Mouse (Mus musculus) embryonic facial prominence, embryonic 14.5 days (tissue): ENCODE results near the gene Rassf3. TPM values are rescaled to one million over a fixed set of nuclear protein-coding genes. Genes with fewer than 3 reads are reported as not detected.

Experiments
- ATAC-seq: fragments of 200-750 bp; cut with Nextera tagmentation; 2 replicates; pipeline ENCODE4 v1.8.0; 2017; ENCODE audit warnings: low read depth, moderate number of reproducible peaks, moderate TSS enrichment
- DNase-seq: peaks from one replicate; pipeline ENCODE4 v3.0.0-alpha.2; 2015; ENCODE audit warnings: low spot score
- H3K27ac ChIP-seq: fragments of 300-500 bp; sonication (generic); replicated peaks from 2 replicates; pipeline ENCODE4 v1.5.1; 2014; ENCODE audit warnings: low read depth, mild to moderate bottlenecking, low read length, moderate library complexity
- H3K27me3 ChIP-seq: fragments of 300-500 bp; sonication (generic); replicated peaks from 2 replicates; pipeline ENCODE4 v1.6.1; 2014; ENCODE audit warnings: low read length; ENCODE audit not compliant: control insufficient read depth, insufficient read depth
- H3K36me3 ChIP-seq: fragments of 300-500 bp; sonication (generic); 2 replicates; pipeline ENCODE4 v1.6.1; 2014; ENCODE audit warnings: low read length, mixed read lengths; ENCODE audit not compliant: control insufficient read depth, insufficient read depth
- H3K4me1 ChIP-seq: fragments of 300-500 bp; sonication (generic); 2 replicates; pipeline ENCODE4 v1.6.1; 2014; ENCODE audit warnings: antibody characterized with exemption, low read length; ENCODE audit not compliant: control insufficient read depth, insufficient read depth
- H3K4me2 ChIP-seq: fragments of 300-500 bp; sonication (generic); 2 replicates; pipeline ENCODE4 v1.6.1; 2014; ENCODE audit warnings: low read depth, mild to moderate bottlenecking, low read length, moderate library complexity, mixed read lengths
- H3K4me3 ChIP-seq: fragments of 300-500 bp; sonication (generic); 2 replicates; pipeline ENCODE4 v1.5.1; 2014; ENCODE audit warnings: low read depth, mild to moderate bottlenecking, low read length
- H3K9ac ChIP-seq: fragments of 300-500 bp; sonication (generic); 2 replicates; pipeline ENCODE4 v1.6.1; 2014; ENCODE audit warnings: low read depth, mild to moderate bottlenecking, low read length, moderate library complexity, mixed read lengths
- H3K9me3 ChIP-seq: fragments of 300-500 bp; sonication (generic); 2 replicates; pipeline ENCODE4 v1.6.1; 2016; ENCODE audit warnings: low read length; ENCODE audit not compliant: control insufficient read depth
- WGBS: fragments of 180-500 bp; shearing (Covaris S2); extraction: QIAGEN DNeasy Blood & Tissue Kit; methylation state at CpG from one replicate; pipeline ENCODE4 v1.1.7; 2014; 5-methylcytosine and 5-hydroxymethylcytosine counted together
- polyA plus RNA-seq: library from polyadenylated mRNA; unstranded; fragments of >200 nt; fragmentation: Nextera tagmentation; extraction: Ambion mirVana; gene quantifications from 2 replicates; pipeline ENCODE4 v1.2.1, GENCODE M21; 2014

The Rassf3 gene
- polyA plus RNA-seq, 1 experiment from 2014 or later = 27.0 TPM

DNA sequence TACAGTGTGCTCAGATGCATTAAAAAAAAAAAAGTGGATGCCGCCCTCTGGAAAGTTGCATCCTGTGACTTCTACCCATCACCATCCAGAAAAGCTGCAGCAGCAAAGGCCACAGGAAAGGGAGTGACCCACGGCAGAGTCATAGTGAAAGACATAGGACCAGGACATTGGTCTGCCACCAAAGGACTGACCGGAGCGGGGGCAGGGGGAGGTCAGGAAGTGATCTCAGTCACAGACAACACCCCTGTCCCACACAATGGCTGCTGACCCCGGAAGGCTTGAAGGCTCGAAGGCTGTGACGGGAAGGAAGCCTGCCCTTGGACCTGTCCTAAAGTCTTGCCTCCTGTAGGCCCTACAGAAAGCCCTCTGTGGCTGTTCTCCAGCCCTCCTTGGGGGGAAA is 75.1 kb downstream of the Rassf3 start:
- H3K9me3 ChIP-seq = no peaks in the 10 kb centered on the region
- no peak overlapping the region for H3K4me2 ChIP-seq
- DNase-seq (no peak), ATAC-seq (no peak)
- no peak overlapping the region for H3K27ac ChIP-seq
- no peak overlapping the region for H3K9ac ChIP-seq
- H3K27me3 ChIP-seq = no peaks in the 10 kb centered on the region
- peaks cover 11% of the 10 kb centered on the region for H3K36me3 ChIP-seq
- no peaks in the 10 kb centered on the region for H3K4me1 ChIP-seq
- WGBS = 74% methylated on average over 7 of the region's 7 CpGs
- no peak overlapping the region for H3K4me3 ChIP-seq

DNA sequence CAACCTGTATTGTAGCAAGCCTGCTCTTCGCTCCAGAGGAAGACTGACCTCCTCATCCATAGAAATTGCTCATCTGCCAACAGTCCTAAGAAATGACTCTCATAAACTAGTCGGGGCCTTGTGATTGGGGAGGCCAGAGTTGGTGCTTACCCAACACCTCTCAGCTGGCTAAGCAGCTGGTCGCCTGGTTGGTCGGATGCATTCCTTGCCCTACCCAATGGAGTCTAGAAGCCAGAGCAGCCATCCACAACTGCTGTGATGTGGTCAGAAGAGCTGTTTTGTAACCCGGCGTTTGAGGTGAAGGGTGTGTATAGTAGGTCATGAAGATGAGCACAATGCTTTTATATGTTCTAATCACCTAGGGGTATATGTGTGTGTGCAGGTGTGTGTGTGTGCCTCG is 77.5 kb downstream of the Rassf3 start:
- no peaks in the 10 kb centered on the region for H3K27me3 ChIP-seq
- H3K27ac ChIP-seq = no peak overlapping the region
- no peak for DNase-seq
- 86% methylated on average over 7 of the region's 7 CpGs for WGBS
- H3K4me1 ChIP-seq = no peaks in the 10 kb centered on the region
- H3K4me3 ChIP-seq = no peak overlapping the region
- H3K36me3 ChIP-seq = peaks cover 35% of the 10 kb centered on the region
- no peak for ATAC-seq
- H3K9ac ChIP-seq = no peak overlapping the region
- H3K9me3 ChIP-seq = no peaks in the 10 kb centered on the region
- no peak overlapping the region for H3K4me2 ChIP-seq

DNA sequence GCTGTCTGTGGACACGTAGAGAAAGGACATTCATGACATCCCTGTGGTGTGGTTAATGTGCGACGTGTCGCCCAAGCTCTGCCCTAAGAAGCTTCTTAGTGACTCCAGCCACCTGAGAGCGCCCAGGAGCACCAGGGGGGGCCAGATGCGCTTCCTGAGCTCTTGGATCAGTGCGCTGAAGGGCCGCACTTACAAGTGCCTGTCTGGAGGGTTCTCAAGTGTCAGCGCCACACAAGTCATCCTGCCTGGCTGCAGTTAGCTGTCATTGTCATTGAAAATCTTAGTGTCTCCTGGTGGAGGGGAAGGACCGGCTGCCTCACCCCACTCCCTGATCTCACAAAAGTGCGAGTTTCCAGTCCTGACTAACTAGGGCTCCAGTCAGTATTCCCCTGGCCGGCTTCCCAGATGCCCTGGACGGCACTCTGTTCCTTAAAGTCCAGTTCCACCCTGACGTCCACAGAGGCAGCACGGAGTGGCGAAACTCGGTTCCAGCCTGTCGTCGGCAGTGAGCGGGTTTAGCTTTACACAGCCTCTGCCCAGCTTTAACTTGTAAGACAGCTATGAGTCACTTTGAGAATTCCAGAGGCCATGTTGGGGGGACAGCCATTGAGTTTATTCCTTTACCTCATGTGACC is 80.5 kb downstream of the Rassf3 start:
- DNase-seq = no peak
- Histone ChIP-seq H3K36me3 (peaks cover 65% of the 10 kb centered on the region), H3K4me3 (no peak overlapping the region), H3K27ac (peak overlapping the region; percentile 39; the same call in 1 of the 2 replicates), H3K27me3 (no peaks in the 10 kb centered on the region), H3K4me1 (no peaks in the 10 kb centered on the region), H3K4me2 (no peak overlapping the region), H3K9me3 (no peaks in the 10 kb centered on the region), H3K9ac (no peak overlapping the region)
- ATAC-seq = no peak
- WGBS = 77% methylated on average over 20 of the region's 20 CpGs

DNA sequence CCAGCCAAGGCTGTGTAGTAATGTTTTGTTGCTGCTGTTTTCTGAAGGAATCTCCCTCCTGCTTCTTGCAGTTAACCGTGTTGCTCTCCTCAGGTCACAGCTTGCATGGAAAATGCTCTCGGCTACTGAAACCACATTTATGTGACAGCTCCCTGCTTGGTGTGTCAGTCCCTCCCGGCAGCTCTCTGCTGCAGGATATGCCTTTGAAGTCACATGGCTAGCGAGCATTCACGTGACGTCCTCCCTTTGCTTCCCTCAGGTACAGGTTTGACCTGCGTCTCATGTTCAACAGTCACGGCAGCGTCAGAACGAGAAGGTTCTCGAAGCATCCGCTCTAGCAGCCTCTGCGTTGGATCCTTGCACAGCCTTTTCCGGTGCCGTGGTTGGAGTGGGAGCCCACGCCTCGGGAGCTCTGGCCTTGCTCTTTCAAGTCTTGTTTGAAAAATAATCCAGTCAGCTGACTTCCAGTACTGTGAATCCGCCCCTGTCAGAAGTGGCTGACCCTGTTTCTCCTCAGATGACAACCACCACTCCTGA is 81.3 kb downstream of the Rassf3 start:
- H3K9me3 ChIP-seq = no peaks in the 10 kb centered on the region
- WGBS = 69% methylated on average over 18 of the region's 18 CpGs
- H3K4me2 ChIP-seq = no peak overlapping the region
- ATAC-seq (peak; percentile 10; the same call in 1 of the 2 replicates), DNase-seq (peak; percentile 53)
- H3K27ac ChIP-seq = peak overlapping the region; percentile 39; the same call in 1 of the 2 replicates
- no peaks in the 10 kb centered on the region for H3K27me3 ChIP-seq
- H3K4me3 ChIP-seq = no peak overlapping the region
- H3K36me3 ChIP-seq = peaks cover 73% of the 10 kb centered on the region
- no peaks in the 10 kb centered on the region for H3K4me1 ChIP-seq
- H3K9ac ChIP-seq = no peak overlapping the region

DNA sequence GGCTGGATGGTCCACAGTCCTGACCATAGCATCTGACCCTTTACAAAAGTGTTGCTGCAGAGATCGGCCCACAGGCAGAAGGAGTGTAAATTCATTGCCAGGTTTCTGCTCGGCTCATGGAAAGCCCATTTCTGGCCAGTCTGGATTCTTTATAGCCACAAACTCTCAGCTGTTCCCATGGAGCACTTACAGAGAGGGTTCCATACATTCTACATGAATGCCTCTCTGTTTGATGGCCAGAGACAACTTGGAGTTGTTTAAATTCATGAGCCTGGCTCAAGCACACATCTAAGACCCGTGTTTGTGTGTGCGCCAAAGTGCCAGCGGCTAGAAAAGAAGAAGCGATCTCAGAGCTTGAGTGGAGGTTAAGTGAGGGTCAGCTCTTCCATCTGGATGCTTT is 81.9 kb downstream of the Rassf3 start:
- DNase-seq (peak; percentile 58), ATAC-seq (peak; percentile 32)
- WGBS = 64% methylated on average over 6 of the region's 6 CpGs
- H3K36me3 ChIP-seq = peaks cover 78% of the 10 kb centered on the region
- H3K4me2 ChIP-seq = no peak overlapping the region
- H3K9me3 ChIP-seq = no peaks in the 10 kb centered on the region
- no peak overlapping the region for H3K4me3 ChIP-seq
- H3K4me1 ChIP-seq = no peaks in the 10 kb centered on the region
- peak overlapping the region; percentile 30; the same call in 1 of the 2 replicates for H3K27ac ChIP-seq
- H3K9ac ChIP-seq = no peak overlapping the region
- no peaks in the 10 kb centered on the region for H3K27me3 ChIP-seq

DNA sequence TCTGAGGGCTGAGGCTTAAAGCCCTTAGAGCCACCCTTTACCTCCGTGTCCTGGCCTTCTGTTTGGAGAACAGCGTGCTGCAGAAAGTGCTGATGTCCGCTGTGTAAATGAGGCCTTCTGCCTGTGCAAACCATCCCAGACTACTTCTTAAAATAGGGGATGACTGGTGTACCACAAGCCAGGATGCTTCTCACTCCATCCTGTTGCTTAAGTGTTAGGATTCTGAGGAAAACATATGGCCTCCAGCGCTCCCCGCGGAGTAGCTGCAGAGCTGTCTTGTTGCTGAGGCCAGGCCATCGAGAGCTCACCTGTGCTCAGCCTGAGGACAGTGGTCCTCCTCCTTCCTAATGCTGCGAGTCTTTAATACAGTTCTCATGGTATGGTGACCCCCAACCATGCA is 84.2 kb downstream of the Rassf3 start:
- no peak overlapping the region for H3K4me2 ChIP-seq
- H3K27ac ChIP-seq = no peak overlapping the region
- H3K27me3 ChIP-seq = no peaks in the 10 kb centered on the region
- H3K9ac ChIP-seq = no peak overlapping the region
- H3K36me3 ChIP-seq = peaks cover 97% of the 10 kb centered on the region
- WGBS = 97% methylated on average over 8 of the region's 8 CpGs
- no peaks in the 10 kb centered on the region for H3K4me1 ChIP-seq
- no peaks in the 10 kb centered on the region for H3K9me3 ChIP-seq
- H3K4me3 ChIP-seq = no peak overlapping the region
- no peak for DNase-seq
- no peak for ATAC-seq

DNA sequence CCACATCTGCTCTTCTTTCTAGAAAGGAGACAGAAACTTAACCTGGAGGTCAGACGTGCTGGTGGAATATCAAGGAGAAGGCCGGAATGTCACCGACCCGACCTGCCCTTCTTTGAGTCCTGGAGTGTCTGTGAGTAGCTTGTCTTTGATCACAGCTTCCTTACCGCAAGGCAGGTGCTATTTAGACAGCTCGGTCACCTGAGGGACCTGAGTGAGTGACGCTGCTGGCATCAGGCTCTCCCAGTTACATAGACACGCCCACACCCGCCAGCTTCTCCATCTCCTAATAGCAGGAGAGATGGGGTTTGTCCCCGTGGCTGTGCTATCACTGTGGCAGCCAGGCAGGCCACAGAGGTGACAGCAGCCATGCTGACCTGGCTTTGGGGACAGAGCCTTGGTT is 85.5 kb downstream of the Rassf3 start:
- Histone ChIP-seq H3K4me1 (0 out of 2 replicates have a peak, but pooled peaks cover 3% of the 10 kb centered on the region), H3K4me3 (no peak overlapping the region), H3K9me3 (no peaks in the 10 kb centered on the region), H3K4me2 (no peak overlapping the region), H3K9ac (no peak overlapping the region), H3K27ac (no peak overlapping the region), H3K36me3 (peaks cover 87% of the 10 kb centered on the region), H3K27me3 (no peaks in the 10 kb centered on the region)
- DNase-seq (no peak), ATAC-seq (no peak)
- 67% methylated on average over 10 of the region's 10 CpGs for WGBS

DNA sequence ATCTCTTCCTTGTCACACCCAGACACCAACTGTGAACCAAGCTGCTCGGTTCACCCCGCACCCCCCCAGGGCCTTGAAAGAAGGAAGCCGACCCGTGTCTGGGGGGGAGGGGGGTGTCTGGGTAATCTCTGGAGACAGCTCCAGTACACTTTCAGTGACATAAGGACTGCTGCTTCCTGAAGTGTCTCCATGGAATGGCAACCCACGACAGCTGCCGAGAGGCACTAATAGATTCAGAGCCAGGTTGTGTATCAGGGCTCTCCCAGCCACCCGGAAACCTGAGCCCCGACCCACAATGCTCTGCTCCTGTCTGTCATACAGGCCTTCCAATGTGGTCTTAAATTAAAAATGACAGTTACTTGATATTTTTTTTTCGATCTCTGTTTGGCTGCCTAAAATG is 89.8 kb downstream of the Rassf3 start:
- H3K27ac ChIP-seq = no peak overlapping the region
- 21% methylated on average over 9 of the region's 9 CpGs for WGBS

DNA sequence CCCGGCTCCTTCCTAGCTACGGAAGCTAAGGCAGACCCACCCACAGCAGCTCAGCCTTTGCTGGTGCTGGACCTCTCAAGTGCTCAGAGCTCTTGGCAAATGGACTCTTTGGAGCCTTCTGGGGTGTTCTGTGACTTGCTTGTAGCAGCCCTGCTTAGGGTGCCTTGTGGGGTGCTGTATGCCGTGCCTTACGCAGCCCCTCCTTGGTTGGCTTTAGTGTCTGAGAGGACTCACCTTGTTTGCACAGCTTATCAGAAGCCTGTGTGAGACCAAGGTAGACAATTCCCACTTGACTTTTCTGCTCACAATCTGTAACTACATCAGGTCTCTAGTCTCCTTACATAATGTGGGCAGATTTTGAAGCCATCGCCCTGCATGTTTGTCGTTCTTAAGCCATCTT is 90.5 kb downstream of the Rassf3 start:
- H3K27ac ChIP-seq = no peak overlapping the region

More for the DNA sequence above, 89.8 kb downstream of the Rassf3 start:
- Histone ChIP-seq H3K36me3 (peaks cover 84% of the 10 kb centered on the region), H3K4me2 (no peak overlapping the region), H3K4me1 (0 out of 2 replicates have a peak, but pooled peaks cover 3% of the 10 kb centered on the region), H3K9ac (no peak overlapping the region), H3K27me3 (no peaks in the 10 kb centered on the region), H3K9me3 (no peaks in the 10 kb centered on the region), H3K4me3 (no peak overlapping the region)
- DNase-seq (peak; percentile 83), ATAC-seq (peak; percentile 90)

More for the DNA sequence above, 90.5 kb downstream of the Rassf3 start:
- no peak overlapping the region for H3K4me2 ChIP-seq
- H3K9me3 ChIP-seq = no peaks in the 10 kb centered on the region
- 96% methylated on average over 6 of the region's 6 CpGs for WGBS
- 0 out of 2 replicates have a peak, but pooled peaks cover 3% of the 10 kb centered on the region for H3K4me1 ChIP-seq
- H3K4me3 ChIP-seq = no peak overlapping the region
- peaks cover 84% of the 10 kb centered on the region for H3K36me3 ChIP-seq
- ATAC-seq = no peak
- DNase-seq = no peak
- H3K9ac ChIP-seq = no peak overlapping the region
- no peaks in the 10 kb centered on the region for H3K27me3 ChIP-seq
